Mouse (Mus musculus): ENCODE measurements around the gene Azin2.

DNA sequence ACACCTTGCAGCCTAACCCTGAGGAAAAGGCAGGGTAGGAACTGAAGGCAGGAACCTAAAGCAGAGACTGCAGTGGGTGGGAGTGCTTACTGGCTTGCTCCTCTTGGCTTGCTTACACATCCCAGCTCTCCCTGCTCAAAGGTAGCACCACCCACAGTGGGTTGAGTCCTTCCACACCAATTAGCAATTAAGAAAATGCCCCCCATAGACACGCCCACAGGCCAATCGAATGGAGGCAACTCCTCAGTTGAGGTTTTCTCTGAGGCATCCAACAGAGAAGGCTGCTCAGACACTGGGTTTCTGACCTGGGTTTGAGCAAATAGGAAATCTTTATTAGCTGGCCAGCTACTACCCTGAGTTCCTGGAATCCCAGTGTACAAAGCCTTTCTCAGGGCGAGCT is 26.7 kb upstream of the Azin2 start:
- no peak for TF ChIP-seq POLR2A (IDR thresholded peaks at IDR 0.05; ENCODE audit: borderline replicate concordance, extremely low read depth, insufficient read depth, insufficient read length, poor library complexity, severe bottlenecking)
- TF ChIP-seq CTCF (IDR thresholded peaks at IDR 0.05; ENCODE audit: borderline replicate concordance, extremely low read depth, insufficient read depth, insufficient read length): no peak
